Mouse (Mus musculus): ENCODE measurements around the gene Ch25h.

DNA sequence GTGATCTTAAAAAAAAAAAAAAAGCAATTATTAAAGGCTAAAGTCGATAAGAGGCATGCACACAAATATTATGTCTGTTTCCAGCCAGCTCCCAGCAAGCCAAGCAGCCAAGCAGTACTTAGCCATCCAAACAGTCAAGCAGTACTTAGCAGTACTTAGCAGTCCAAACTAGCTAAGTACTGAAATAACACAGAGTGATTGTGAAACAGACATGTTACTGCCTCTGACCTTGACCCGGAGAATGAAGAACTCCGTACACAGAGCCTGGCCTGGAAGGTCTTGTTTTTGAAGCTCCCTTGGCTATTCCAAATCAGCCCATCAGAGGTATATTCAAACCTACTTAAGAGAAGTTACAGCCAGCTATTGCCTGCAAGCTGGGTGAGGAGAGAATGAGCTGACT, 42.2 kb upstream of the Ch25h start:
- no peak for TF ChIP-seq CTCF (IDR thresholded peaks at IDR 0.05; ENCODE audit: low read depth)
- no peak for TF ChIP-seq EP300 (IDR thresholded peaks at IDR 0.05; ENCODE audit: low read depth)

Measured in liver, postnatal 0 days (tissue).